Mouse (Mus musculus) liver, adult 2 months (tissue): ENCODE results near the gene Kcnj5.

Experiments
- CTCF ChIP-seq: fragments of 200-500 bp; IDR thresholded peaks from 2 replicates; pipeline ENCODE4 v1.5.1; 2011; ENCODE audit warnings: low read depth, low read length, control low read depth
- POLR2A ChIP-seq: fragments of 200-500 bp; IDR thresholded peaks from 2 replicates; pipeline ENCODE4 v1.6.1; 2011; ENCODE audit warnings: low read length, control low read depth; ENCODE audit not compliant: insufficient read depth; ENCODE audit errors: extremely low read depth

DNA sequence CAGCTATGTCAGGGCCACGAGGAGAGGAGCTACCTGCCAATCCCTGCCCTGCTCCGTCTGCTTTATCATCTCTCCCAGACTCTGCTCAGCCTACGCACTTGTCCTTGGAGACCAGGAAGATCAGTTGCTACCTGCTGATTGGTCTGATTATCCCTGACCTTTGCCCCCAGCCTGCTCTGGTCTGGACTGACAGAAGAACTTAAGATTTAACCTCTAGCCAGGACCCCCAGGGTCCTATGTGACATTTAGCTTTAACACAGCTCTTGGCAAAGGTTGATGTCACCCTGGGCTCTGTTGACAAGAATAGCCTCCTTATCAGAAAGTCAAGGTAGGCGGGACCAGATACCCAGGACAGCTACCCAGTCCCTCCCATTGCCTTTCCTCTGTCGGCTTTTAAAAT is 3.3 kb downstream of the Kcnj5 start:
- no peak for TF ChIP-seq CTCF
- TF ChIP-seq POLR2A: no peak
